Mouse (Mus musculus) bone marrow macrophage, adult 2 months (primary cell): ENCODE measurements around the gene Gabbr2.

Experiments
- CTCF ChIP-seq: IDR thresholded peaks from 2 replicates; pipeline ENCODE4 v1.5.1; 2012; ENCODE audit warnings: low read depth, mild to moderate bottlenecking, low read length, moderate library complexity
- POLR2A ChIP-seq: IDR thresholded peaks from 2 replicates; pipeline ENCODE4 v1.6.1; 2012; ENCODE audit warnings: mild to moderate bottlenecking, low read depth, low read length, borderline replicate concordance

DNA sequence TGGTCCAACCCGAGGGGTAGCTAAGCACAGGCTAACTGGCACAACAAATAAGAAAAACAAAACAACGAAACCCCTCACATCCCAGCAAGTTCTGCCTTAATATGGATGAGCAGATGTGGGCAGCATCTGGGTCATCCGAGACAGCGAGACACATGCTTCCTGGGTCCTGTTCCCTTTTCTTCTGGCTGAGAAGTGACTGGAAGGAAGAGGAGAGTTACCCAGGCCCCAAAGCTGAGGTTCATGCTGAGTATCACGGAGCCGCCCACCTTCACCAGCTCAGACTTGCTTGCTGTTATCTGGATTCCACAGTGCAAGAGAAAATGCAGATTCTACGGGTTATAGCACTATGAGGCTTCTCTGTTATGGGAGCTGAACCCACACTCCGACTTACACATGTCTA, 370.7 kb downstream of the Gabbr2 start:
- no peak for TF ChIP-seq CTCF
- no peak for TF ChIP-seq POLR2A
